Mouse (Mus musculus) bone marrow, adult 2 months (tissue): ENCODE results near the gene Limch1.

Experiments used
- CTCF ChIP-seq: fragments of 200-500 bp; IDR thresholded peaks from 2 replicates; pipeline ENCODE4 v1.5.1; 2011; ENCODE audit warnings: low read length, control low read depth; ENCODE audit not compliant: control insufficient read depth, insufficient read depth
- POLR2A ChIP-seq: fragments of 200-500 bp; IDR thresholded peaks from 2 replicates; pipeline ENCODE4 v1.6.1; 2011; ENCODE audit warnings: low read depth, mild to moderate bottlenecking, control low read depth, low read length, borderline replicate concordance; ENCODE audit not compliant: control insufficient read depth

DNA sequence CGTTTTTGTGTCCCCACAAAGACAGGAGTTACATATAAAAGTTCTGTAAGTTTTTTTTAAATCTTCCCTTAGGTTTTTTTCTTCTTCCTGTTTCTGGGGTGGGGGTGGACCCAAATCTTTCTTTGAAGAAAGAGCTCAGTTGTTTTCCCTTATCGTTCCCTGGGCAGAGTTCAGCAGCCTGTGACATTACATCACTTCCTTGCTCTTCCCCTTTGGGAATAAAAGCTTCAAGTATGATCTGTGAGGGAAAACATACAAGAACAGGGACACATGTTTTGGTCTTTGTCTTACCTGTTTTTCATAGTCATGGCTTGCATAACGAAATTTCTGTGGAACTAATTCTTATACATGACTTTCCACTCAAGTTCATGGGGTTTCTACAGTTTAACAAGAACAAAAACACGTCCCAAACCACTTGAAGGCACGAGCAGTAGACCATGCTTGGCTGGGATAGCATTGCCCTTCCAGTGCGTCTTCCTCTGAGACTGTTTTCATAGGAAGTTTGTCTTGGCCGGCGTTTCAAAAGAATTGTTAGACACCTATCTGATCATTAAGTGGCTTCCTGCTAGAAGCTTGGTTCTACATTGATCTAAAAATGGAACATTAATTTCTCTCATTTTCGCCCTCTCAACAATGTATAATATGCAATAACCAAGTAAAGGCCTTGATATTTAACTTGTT lies 150.0 kb downstream of the Limch1 start:
- no peak for TF ChIP-seq POLR2A
- TF ChIP-seq CTCF: no peak
